Mouse (Mus musculus) hindbrain, embryonic 14.5 days (tissue): ENCODE data around the gene Gng12. TPM values are rescaled to one million over a fixed set of nuclear protein-coding genes. Genes with fewer than 3 reads are reported as not detected.
A peak's percentile ranks its signal among the peaks of the same experiment; 100 is the strongest.

Source experiments
- ATAC-seq: fragments of 200-750 bp; cut with Nextera tagmentation; 2 replicates; pipeline ENCODE4 v1.8.0; 2017; ENCODE audit warnings: moderate number of reproducible peaks, mild to moderate bottlenecking, moderate TSS enrichment, moderate library complexity; ENCODE audit not compliant: low FRiP score
- DNase-seq: peaks from one replicate; pipeline ENCODE4 v3.0.0-alpha.2; 2015; ENCODE audit warnings: low spot score
- H3K27ac ChIP-seq: fragments of 300-500 bp; sonication (generic); 2 replicates; pipeline ENCODE4 v1.5.1; 2014; ENCODE audit warnings: mild to moderate bottlenecking, moderate library complexity
- H3K27me3 ChIP-seq: fragments of 300-500 bp; sonication (generic); 2 replicates; pipeline ENCODE4 v1.6.1; 2014; ENCODE audit warnings: mild to moderate bottlenecking, low read length, mixed read lengths; ENCODE audit not compliant: control insufficient read depth, insufficient read depth
- H3K36me3 ChIP-seq: fragments of 300-500 bp; sonication (generic); replicated peaks from 2 replicates; pipeline ENCODE4 v1.6.1; 2014; ENCODE audit not compliant: control insufficient read depth, insufficient read depth
- H3K4me1 ChIP-seq: fragments of 300-500 bp; sonication (generic); replicated peaks from 2 replicates; pipeline ENCODE4 v1.6.1; 2014; ENCODE audit warnings: antibody characterized with exemption, low read length, mixed read lengths; ENCODE audit not compliant: control insufficient read depth, insufficient read depth
- H3K4me2 ChIP-seq: fragments of 300-500 bp; sonication (generic); replicated peaks from 2 replicates; pipeline ENCODE4 v1.6.1; 2014; ENCODE audit warnings: mild to moderate bottlenecking, moderate library complexity
- H3K4me3 ChIP-seq: fragments of 300-500 bp; sonication (generic); replicated peaks from 2 replicates; pipeline ENCODE4 v1.5.1; 2014; ENCODE audit warnings: mild to moderate bottlenecking, low read length
- H3K9ac ChIP-seq: fragments of 300-500 bp; sonication (generic); 2 replicates; pipeline ENCODE4 v1.6.1; 2014
- H3K9me3 ChIP-seq: fragments of 300-500 bp; sonication (generic); 2 replicates; pipeline ENCODE4 v1.6.1; 2016; ENCODE audit warnings: low read length; ENCODE audit not compliant: control insufficient read depth
- WGBS: fragments of 180-500 bp; shearing (Covaris S2); extraction: QIAGEN DNeasy Blood & Tissue Kit; methylation state at CpG from one replicate; pipeline ENCODE4 v1.1.7; 2014; 5-methylcytosine and 5-hydroxymethylcytosine counted together
- polyA plus RNA-seq: library from polyadenylated mRNA; unstranded; fragments of >200 nt; fragmentation: Nextera tagmentation; extraction: Ambion mirVana; gene quantifications from 2 replicates; pipeline ENCODE4 v1.2.1, GENCODE M21; 2014

The Gng12 gene
- polyA plus RNA-seq, 1 experiment from 2014 or later = 71.2 TPM

- no peaks in the 10 kb centered on the region for H3K36me3 ChIP-seq
- no peak overlapping the region for H3K9ac ChIP-seq
- no peak overlapping the region for H3K27ac ChIP-seq
- H3K4me1 ChIP-seq = no peaks in the 10 kb centered on the region
- H3K27me3 ChIP-seq = no peaks in the 10 kb centered on the region
- no peak for DNase-seq
- ATAC-seq = no peak
- no peaks in the 10 kb centered on the region for H3K9me3 ChIP-seq
- 89% methylated on average over 5 of the region's 5 CpGs for WGBS
- H3K4me3 ChIP-seq = no peak overlapping the region
- H3K4me2 ChIP-seq = no peak overlapping the region
Observed at GRCm38 (mm10) chr6:66893950-66894349, 2.2 kb upstream of the Gng12 start.

GRCm38 (mm10) chr6:66894999-66895398, 1.2 kb upstream of the Gng12 start:
- Histone ChIP-seq H3K9me3 (no peaks in the 10 kb centered on the region), H3K27me3 (no peaks in the 10 kb centered on the region), H3K9ac (no peak overlapping the region), H3K27ac (no peak overlapping the region), H3K4me1 (no peaks in the 10 kb centered on the region), H3K4me3 (no peak overlapping the region), H3K4me2 (no peak overlapping the region), H3K36me3 (no peaks in the 10 kb centered on the region)
- 58% methylated on average over 1 of the region's 1 CpGs for WGBS
- ATAC-seq = no peak
- DNase-seq = no peak

- Histone ChIP-seq H3K9ac (peak overlapping the region; percentile 75), H3K36me3 (no peaks in the 10 kb centered on the region), H3K27ac (peak overlapping the region; percentile 43; the same call in 1 of the 2 replicates), H3K4me3 (peak overlapping the region; percentile 91), H3K27me3 (no peaks in the 10 kb centered on the region), H3K4me2 (peak overlapping the region; percentile 87), H3K9me3 (no peaks in the 10 kb centered on the region), H3K4me1 (no peaks in the 10 kb centered on the region)
- 2% methylated on average over 25 of the region's 25 CpGs for WGBS
- DNase-seq = peak; percentile 53
- peak; percentile 15; the same call in 1 of the 2 replicates for ATAC-seq
Observed at GRCm38 (mm10) chr6:66896921-66897645, 886 bp downstream of the Gng12 start.

GRCm38 (mm10) chr6:66897994-66898393, 1.8 kb downstream of the Gng12 start:
- Histone ChIP-seq H3K27ac (no peak overlapping the region), H3K4me3 (no peak overlapping the region)
- ATAC-seq = no peak

GRCm38 (mm10) chr6:66901926-66902325, 5.7 kb downstream of the Gng12 start:
- H3K4me3 ChIP-seq = no peak overlapping the region
- DNase-seq (no peak), ATAC-seq (no peak)
- H3K4me2 ChIP-seq = no peak overlapping the region
- H3K9me3 ChIP-seq = no peaks in the 10 kb centered on the region
- H3K27me3 ChIP-seq = no peaks in the 10 kb centered on the region
- H3K36me3 ChIP-seq = no peaks in the 10 kb centered on the region
- H3K27ac ChIP-seq = no peak overlapping the region
- no peak overlapping the region for H3K9ac ChIP-seq
- WGBS = 94% methylated on average over 5 of the region's 5 CpGs
- no peaks in the 10 kb centered on the region for H3K4me1 ChIP-seq

More at GRCm38 (mm10) chr6:66897994-66898393, 1.8 kb downstream of the Gng12 start:
- peak overlapping the region; percentile 87 for H3K4me2 ChIP-seq
- H3K9ac ChIP-seq = no peak overlapping the region
- no peak for DNase-seq
- no peaks in the 10 kb centered on the region for H3K36me3 ChIP-seq
- H3K4me1 ChIP-seq = no peaks in the 10 kb centered on the region
- no peaks in the 10 kb centered on the region for H3K9me3 ChIP-seq
- WGBS = 59% methylated on average over 4 of the region's 4 CpGs
- no peaks in the 10 kb centered on the region for H3K27me3 ChIP-seq

- no peaks in the 10 kb centered on the region for H3K36me3 ChIP-seq
- no peak for ATAC-seq
- 83% methylated on average over 9 of the region's 9 CpGs for WGBS
- H3K9ac ChIP-seq = no peak overlapping the region
- H3K27me3 ChIP-seq = no peaks in the 10 kb centered on the region
- no peak overlapping the region for H3K4me2 ChIP-seq
- no peak overlapping the region for H3K4me3 ChIP-seq
- no peaks in the 10 kb centered on the region for H3K4me1 ChIP-seq
- no peak overlapping the region for H3K27ac ChIP-seq
- H3K9me3 ChIP-seq = no peaks in the 10 kb centered on the region
- DNase-seq = no peak
Observed at GRCm38 (mm10) chr6:66903206-66903605, 7.0 kb downstream of the Gng12 start.

- H3K4me2 ChIP-seq = no peak overlapping the region
- no peaks in the 10 kb centered on the region for H3K27me3 ChIP-seq
- H3K27ac ChIP-seq = no peak overlapping the region
- WGBS = 91% methylated on average over 6 of the region's 6 CpGs
- no peaks in the 10 kb centered on the region for H3K36me3 ChIP-seq
- DNase-seq (no peak), ATAC-seq (no peak)
- H3K4me1 ChIP-seq = no peaks in the 10 kb centered on the region
- no peaks in the 10 kb centered on the region for H3K9me3 ChIP-seq
- H3K9ac ChIP-seq = no peak overlapping the region
- H3K4me3 ChIP-seq = no peak overlapping the region
Observed at GRCm38 (mm10) chr6:66903720-66904119, 7.5 kb downstream of the Gng12 start.

- Histone ChIP-seq H3K4me1 (no peaks in the 10 kb centered on the region), H3K36me3 (no peaks in the 10 kb centered on the region), H3K27me3 (no peaks in the 10 kb centered on the region), H3K9me3 (no peaks in the 10 kb centered on the region), H3K4me2 (no peak overlapping the region), H3K27ac (no peak overlapping the region), H3K4me3 (no peak overlapping the region), H3K9ac (no peak overlapping the region)
- WGBS = 91% methylated on average over 1 of the region's 1 CpGs
- ATAC-seq (no peak), DNase-seq (no peak)
Observed at GRCm38 (mm10) chr6:66906244-66906643, 10.0 kb downstream of the Gng12 start.

- H3K36me3 ChIP-seq = no peaks in the 10 kb centered on the region
- ATAC-seq (no peak), DNase-seq (no peak)
- no peak overlapping the region for H3K4me3 ChIP-seq
- H3K9me3 ChIP-seq = no peaks in the 10 kb centered on the region
- H3K27me3 ChIP-seq = no peaks in the 10 kb centered on the region
- no peak overlapping the region for H3K27ac ChIP-seq
- 79% methylated on average over 5 of the region's 5 CpGs for WGBS
- H3K4me2 ChIP-seq = no peak overlapping the region
- H3K9ac ChIP-seq = no peak overlapping the region
- no peaks in the 10 kb centered on the region for H3K4me1 ChIP-seq
Observed at GRCm38 (mm10) chr6:66908327-66908973, 12.3 kb downstream of the Gng12 start.
